Mouse (Mus musculus): ENCODE results near the gene Tbc1d25.

DNA sequence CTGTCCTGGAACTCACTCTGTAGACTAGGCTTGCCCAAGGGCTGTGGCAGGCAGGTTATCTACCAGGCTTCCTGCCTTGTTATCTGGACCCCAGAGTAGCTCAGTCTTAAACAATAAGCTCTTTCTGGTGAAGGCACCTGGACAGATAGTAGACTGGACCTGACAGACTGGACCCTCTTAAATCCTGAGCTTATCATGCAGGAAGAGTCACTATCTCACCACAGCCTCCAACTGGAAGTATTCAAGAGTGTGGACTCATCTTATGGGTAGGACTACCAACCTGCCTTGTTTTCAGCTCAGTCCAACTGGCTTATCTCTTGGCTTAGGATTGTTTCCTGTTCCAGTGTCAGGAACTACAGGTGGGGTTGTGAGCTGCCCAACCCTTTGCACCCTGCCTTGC is 58.7 kb downstream of the Tbc1d25 start:
- TF ChIP-seq CTCF (IDR thresholded peaks at IDR 0.05; ENCODE audit: low read depth) (no peak), EP300 (IDR thresholded peaks at IDR 0.05; ENCODE audit: low read depth) (no peak)

Measured in liver, postnatal 0 days (tissue).